ENCODE assay signal across 25 mouse cellular contexts in genomic region chr10:105479771-105480170, GRCm38 (mm10).
DNase-seq lines count a peak whose midpoint lies in the region; ATAC-seq and TF ChIP-seq lines count a peak whose summit lies in the region.
"Had no signal": no experiment of that assay in that cellular context is flagged by ENCODE, and none has a peak within 500 bp of the region (broad histone marks: within the 10 kb centered on the region; RNA-seq: fewer than 3 reads in every experiment).

No protein-coding gene starts in this region.

- H3K36me3 ChIP-seq in kidney, embryonic 14.5 days (ENCODE audit: control insufficient read depth, insufficient read depth, low read length): no peaks in the 10 kb centered on the region
- H3K36me3 ChIP-seq in midbrain, postnatal 0 days (ENCODE audit: insufficient read depth, low read length): no peaks in the 10 kb centered on the region
- H3K36me3 ChIP-seq in midbrain, embryonic 10.5 days: peaks cover 10% of the 10 kb centered on the region; the same call in 1 of the 2 replicates
- no peaks in the 10 kb centered on the region for H3K36me3 ChIP-seq in hindbrain, embryonic 15.5 days
- H3K36me3 ChIP-seq: heart, embryonic 15.5 days; liver, embryonic 12.5 days; midbrain, embryonic 12.5 days had no signal

- no peak for TF ChIP-seq CTCF in midbrain, postnatal 0 days (IDR thresholded peaks at IDR 0.05)

- no peak overlapping the region for H3K27ac ChIP-seq in kidney, embryonic 14.5 days (ENCODE audit: low read depth, low read length)
- H3K27ac ChIP-seq in midbrain, postnatal 0 days (ENCODE audit: low read depth, low read length): no peak overlapping the region
- H3K27ac ChIP-seq in midbrain, embryonic 10.5 days (replicated peaks): no peak overlapping the region
- peak overlapping the region; percentile 52 for H3K27ac ChIP-seq in hindbrain, embryonic 15.5 days (replicated peaks)
- H3K27ac ChIP-seq: heart, embryonic 15.5 days; limb, embryonic 13.5 days; liver, embryonic 12.5 days; midbrain, embryonic 12.5 days had no signal

- peaks cover 8% of the 10 kb centered on the region; the same call in 1 of the 2 replicates for H3K4me1 ChIP-seq in kidney, embryonic 14.5 days (ENCODE audit: control insufficient read depth, insufficient read depth, low read length)
- 0 out of 2 replicates have a peak, but pooled peaks cover 2% of the 10 kb centered on the region for H3K4me1 ChIP-seq in midbrain, postnatal 0 days (ENCODE audit: insufficient read depth, low read length)
- H3K4me1 ChIP-seq in midbrain, embryonic 10.5 days: peaks cover 51% of the 10 kb centered on the region
- peaks cover 7% of the 10 kb centered on the region; the same call in 1 of the 2 replicates for H3K4me1 ChIP-seq in hindbrain, embryonic 15.5 days (replicated peaks)
- H3K4me1 ChIP-seq: liver, embryonic 12.5 days had no signal

- H3K4me3 ChIP-seq in kidney, embryonic 14.5 days (ENCODE audit: low read length): no peak overlapping the region
- no peak overlapping the region for H3K4me3 ChIP-seq in midbrain, postnatal 0 days (ENCODE audit: low read depth, low read length)
- H3K4me3 ChIP-seq in midbrain, embryonic 10.5 days: no peak overlapping the region
- no peak overlapping the region for H3K4me3 ChIP-seq in hindbrain, embryonic 15.5 days
- H3K4me3 ChIP-seq: heart, embryonic 15.5 days; limb, embryonic 13.5 days; liver, embryonic 12.5 days; midbrain, embryonic 12.5 days had no signal

- no peaks in the 10 kb centered on the region for H3K27me3 ChIP-seq in kidney, embryonic 14.5 days (ENCODE audit: control insufficient read depth, insufficient read depth, low read length)
- H3K27me3 ChIP-seq in midbrain, postnatal 0 days (ENCODE audit: insufficient read depth, low read length): no peaks in the 10 kb centered on the region
- H3K27me3 ChIP-seq in midbrain, embryonic 10.5 days (ENCODE audit: low read depth, poor library complexity, severe bottlenecking): peaks cover 22% of the 10 kb centered on the region
- H3K27me3 ChIP-seq in hindbrain, embryonic 15.5 days: no peaks in the 10 kb centered on the region
- H3K27me3 ChIP-seq: CH12.LX; heart, embryonic 15.5 days; limb, embryonic 13.5 days; liver, embryonic 12.5 days had no signal

- DNase-seq in kidney, postnatal 10 days: no peak
- peak; percentile 34 for DNase-seq in midbrain, postnatal 0 days (ENCODE audit: low spot score)
- DNase-seq in midbrain, embryonic 10.5 days (ENCODE audit: low spot score): no peak
- no peak for DNase-seq in MN1 (ENCODE audit: low spot score)
- no peak for DNase-seq in thymus, postnatal 10 days (ENCODE audit: low spot score in 2 of 2)
- DNase-seq: adrenal gland, adult 2 months; B cell, adult 2 months; cerebellum, adult 18-20 months; cerebellum, postnatal 14 days; gastrocnemius, postnatal 25 days; kidney, postnatal 36 days; layer of hippocampus, postnatal 36 days; lung, adult 18-20 months; lung, postnatal 10 days; retina, postnatal 1 day; thymus, postnatal 14 days had no signal

- no peaks in the 10 kb centered on the region for H3K9me3 ChIP-seq in kidney, embryonic 14.5 days (ENCODE audit: control insufficient read depth, low read length)
- H3K9me3 ChIP-seq in midbrain, postnatal 0 days (ENCODE audit: low read length): no peaks in the 10 kb centered on the region
- no peaks in the 10 kb centered on the region for H3K9me3 ChIP-seq in midbrain, embryonic 10.5 days (replicated peaks)
- no peaks in the 10 kb centered on the region for H3K9me3 ChIP-seq in hindbrain, embryonic 15.5 days
- H3K9me3 ChIP-seq: G1E; heart, embryonic 15.5 days; limb, embryonic 13.5 days; liver, embryonic 12.5 days; midbrain, embryonic 12.5 days had no signal

- H3K9ac ChIP-seq in kidney, embryonic 14.5 days (ENCODE audit: low read depth, low read length): no peak overlapping the region
- H3K9ac ChIP-seq in midbrain, postnatal 0 days (replicated peaks; ENCODE audit: low read length, poor library complexity, severe bottlenecking): no peak overlapping the region
- no peak overlapping the region for H3K9ac ChIP-seq in hindbrain, embryonic 15.5 days
- H3K9ac ChIP-seq: heart, embryonic 15.5 days; limb, embryonic 13.5 days; liver, embryonic 12.5 days; midbrain, embryonic 12.5 days had no signal

- 0 out of 2 replicates have a peak, but pooled peaks have one; percentile 39 for ATAC-seq in kidney, embryonic 14.5 days (ENCODE audit: low FRiP score, low TSS enrichment)
- ATAC-seq in midbrain, postnatal 0 days (ENCODE audit: low FRiP score): no peak
- peak; percentile 46; the same call in 1 of the 2 replicates for ATAC-seq in hindbrain, embryonic 15.5 days (ENCODE audit: low FRiP score, low read depth)
- ATAC-seq: intestine, embryonic 16.5 days; liver, embryonic 12.5 days had no signal

- WGBS in kidney, embryonic 14.5 days: 30% methylated on average over 11 of the region's 11 CpGs
- WGBS in midbrain, postnatal 0 days: 43% methylated on average over 11 of the region's 11 CpGs
- WGBS in midbrain, embryonic 10.5 days: 68% methylated on average over 11 of the region's 11 CpGs
- WGBS in hindbrain, embryonic 15.5 days: 33% methylated on average over 11 of the region's 11 CpGs

- no peak overlapping the region; the same call in 1 of the 2 replicates for H3K4me2 ChIP-seq in kidney, embryonic 14.5 days (replicated peaks; ENCODE audit: low read depth, low read length)
- 0 out of 2 replicates have a peak overlapping the region, but pooled peaks have one; percentile 4 for H3K4me2 ChIP-seq in midbrain, postnatal 0 days (ENCODE audit: low read depth, low read length, poor library complexity, severe bottlenecking)
- peak overlapping the region; percentile 32 for H3K4me2 ChIP-seq in hindbrain, embryonic 15.5 days
- H3K4me2 ChIP-seq: heart, embryonic 15.5 days; limb, embryonic 13.5 days; liver, embryonic 12.5 days; midbrain, embryonic 12.5 days had no signal
